Mouse (Mus musculus) cerebellum, adult 9-10 months (tissue): ENCODE measurements around the gene Def6.

Experiments used
- DNase-seq: peaks from one replicate; pipeline ENCODE4 v3.0.0; 2022

Def6 gene

DNA sequence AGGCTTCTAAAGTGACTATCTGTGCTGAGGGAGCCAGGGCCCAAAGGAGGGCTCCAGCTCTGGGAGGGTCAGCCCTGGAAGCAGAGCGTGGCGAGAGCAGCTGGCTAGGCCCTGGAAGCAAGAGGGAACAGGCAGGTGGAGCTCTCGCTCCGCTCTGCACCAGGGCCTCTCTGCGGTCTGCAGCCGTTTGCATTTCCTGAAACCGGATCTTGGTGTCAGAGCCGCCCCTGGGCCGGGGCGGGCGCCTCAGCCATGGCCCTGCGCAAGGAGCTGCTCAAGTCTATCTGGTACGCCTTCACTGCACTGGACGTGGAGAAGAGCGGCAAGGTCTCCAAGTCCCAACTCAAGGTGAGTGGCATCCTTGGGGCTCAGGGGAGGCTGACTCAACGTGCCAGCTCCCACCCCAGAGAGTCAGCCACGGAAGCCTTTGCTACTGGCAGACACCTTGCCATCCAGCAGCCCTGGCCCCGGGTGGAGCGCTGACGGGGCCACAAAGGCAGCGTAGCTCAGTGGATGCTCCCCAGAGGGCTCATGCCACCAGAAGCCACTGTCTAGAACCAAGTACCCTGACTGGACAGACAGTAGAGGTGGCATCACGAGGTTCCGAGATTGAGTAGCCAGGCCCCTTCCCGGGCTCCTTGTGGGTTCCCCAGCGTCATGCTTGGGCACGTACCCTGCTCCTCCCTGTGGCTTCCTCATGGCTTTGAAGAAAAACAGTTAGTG, at the start of gene Def6:
Gene Def6 (plus strand): TSS at position 188 of the 723 bp plus-strand sequence.
- DNase-seq, result no peak

- DNase-seq, result no peak
Measured at GRCm38 (mm10) chr17:28160361-28160760, 47.2 kb upstream of the Def6 start.

GRCm38 (mm10) chr17:28161310-28161881, 46.2 kb upstream of the Def6 start:
- DNase-seq, result no peak

- DNase-seq, result peak; percentile 75
Measured at GRCm38 (mm10) chr17:28163666-28164065, 43.9 kb upstream of the Def6 start.

DNA sequence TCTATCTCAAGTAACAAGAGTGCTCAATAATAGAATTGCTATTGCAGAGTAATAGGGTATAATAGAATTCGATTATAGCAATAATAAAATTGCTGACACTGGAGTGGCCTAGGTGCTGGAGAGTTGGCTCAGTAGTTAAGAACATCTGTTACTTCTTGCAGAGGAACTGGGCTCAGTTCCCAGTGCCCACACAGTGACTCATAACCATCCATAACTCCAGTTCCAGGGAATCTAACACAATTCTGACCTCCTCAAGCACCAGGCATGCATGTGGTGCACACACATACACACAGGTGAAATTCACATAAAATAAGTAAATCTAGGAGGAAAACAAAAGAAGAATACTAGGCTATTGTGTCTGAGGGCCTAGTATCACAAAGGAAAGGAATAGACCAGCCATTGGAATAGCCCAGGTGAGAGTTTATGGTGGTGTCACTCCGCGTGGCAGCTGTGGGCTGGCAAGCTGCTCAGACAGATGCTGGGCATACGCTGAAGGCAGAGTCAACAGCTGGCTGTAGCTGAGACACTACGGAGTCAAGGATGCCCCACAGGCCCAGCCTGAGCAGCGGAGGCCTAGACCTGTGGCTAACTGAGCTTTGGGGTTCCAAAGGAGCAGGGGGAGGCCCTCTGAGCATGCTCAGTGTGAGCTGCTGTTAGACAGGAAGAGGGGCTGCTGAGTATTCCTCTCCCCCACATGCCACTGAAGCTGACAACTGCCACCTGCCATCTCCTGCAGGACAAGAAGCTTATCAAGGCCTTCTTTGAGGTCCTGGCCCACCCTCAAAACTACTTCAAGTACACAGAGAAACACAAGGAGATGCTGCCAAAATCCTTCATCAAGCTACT, 36.9 kb upstream of the Def6 start:
- DNase-seq, result no peak

DNA sequence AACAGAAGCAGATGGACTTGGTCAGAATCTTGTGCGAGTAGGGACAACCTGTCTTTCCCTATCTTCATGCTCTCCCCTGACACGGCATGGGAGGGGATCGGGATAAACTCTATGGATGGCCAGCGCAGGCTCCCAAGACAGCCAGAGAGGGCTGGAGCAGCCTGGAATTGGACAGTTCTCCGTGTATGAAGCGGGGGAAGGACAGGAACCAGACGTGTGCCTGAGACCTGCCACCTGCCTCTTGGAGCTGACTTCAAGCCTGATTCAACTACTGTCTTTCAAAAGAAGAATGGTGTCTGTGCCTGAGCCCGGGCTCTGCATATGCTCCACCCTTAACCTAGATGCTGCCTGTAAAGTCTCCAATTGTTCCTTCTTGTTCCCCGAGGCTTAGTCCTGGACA, 34.9 kb upstream of the Def6 start:
- DNase-seq, result no peak

DNA sequence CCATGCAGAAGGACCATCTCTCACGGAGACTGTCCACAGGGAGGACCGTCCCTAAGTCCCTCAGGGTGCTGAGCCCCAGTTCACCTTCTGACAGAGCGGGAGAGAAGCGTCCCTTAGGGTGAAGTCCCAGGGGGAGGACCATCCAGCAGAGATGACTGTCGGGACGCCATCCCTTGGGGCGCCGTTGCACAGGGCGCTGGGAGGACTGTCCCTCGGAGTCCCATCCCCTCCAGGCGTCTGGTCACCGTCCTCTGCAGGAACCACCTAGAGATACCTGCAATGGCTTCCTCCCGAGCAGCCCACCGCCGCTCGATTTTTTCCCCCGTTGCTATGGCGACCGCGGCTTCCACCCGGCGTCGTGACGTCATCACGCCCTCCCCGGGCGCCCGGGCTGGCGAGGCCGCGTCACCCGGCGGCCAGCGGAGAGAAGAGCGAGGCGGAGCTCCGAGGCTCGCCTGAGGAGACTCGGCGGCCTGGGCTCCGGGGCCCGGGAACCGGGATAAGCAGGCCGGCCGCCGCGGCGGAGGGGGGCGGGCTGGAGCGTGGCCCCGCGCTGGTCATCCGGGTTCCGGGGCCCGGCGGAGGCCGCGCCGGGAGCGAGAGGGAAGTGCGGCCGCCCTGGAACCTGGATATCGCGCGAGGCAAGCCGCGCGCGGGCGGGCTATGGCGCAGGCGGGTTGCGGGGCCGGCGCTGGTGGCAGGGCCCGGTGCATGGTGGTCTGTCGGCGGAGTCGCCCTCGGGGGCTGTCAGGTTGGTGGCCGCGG, 30.6 kb upstream of the Def6 start, which contains the start of gene Zfp523:
Gene Zfp523 (plus strand): TSS at position 355 of the 765 bp plus-strand sequence.
- DNase-seq, result peak; percentile 90

- DNase-seq, result peak; percentile 54
Measured at GRCm38 (mm10) chr17:28177540-28178046, 30.0 kb upstream of the Def6 start.

DNA sequence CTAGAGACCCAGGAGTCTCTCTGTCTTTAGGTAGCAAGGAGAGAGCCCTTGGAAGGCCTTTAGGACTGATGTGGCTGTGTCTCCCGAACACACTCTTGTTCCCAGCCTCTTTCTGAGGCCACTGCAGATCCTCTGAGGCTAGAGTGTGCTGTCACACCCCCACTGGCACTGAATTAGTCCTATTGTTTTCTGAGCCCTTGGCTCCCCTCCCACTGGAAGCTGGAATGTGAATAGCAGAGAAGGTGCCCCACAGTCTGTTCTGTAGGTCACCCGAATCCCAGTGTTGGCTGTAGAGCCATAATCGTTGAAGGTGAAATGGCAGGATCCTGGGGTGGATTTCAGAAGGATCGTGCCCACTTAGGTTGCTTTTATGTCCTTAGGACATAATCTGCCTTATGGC, 27.2 kb upstream of the Def6 start:
- DNase-seq, result no peak

GRCm38 (mm10) chr17:28180783-28181544, 26.6 kb upstream of the Def6 start:
- no peak for DNase-seq

DNA sequence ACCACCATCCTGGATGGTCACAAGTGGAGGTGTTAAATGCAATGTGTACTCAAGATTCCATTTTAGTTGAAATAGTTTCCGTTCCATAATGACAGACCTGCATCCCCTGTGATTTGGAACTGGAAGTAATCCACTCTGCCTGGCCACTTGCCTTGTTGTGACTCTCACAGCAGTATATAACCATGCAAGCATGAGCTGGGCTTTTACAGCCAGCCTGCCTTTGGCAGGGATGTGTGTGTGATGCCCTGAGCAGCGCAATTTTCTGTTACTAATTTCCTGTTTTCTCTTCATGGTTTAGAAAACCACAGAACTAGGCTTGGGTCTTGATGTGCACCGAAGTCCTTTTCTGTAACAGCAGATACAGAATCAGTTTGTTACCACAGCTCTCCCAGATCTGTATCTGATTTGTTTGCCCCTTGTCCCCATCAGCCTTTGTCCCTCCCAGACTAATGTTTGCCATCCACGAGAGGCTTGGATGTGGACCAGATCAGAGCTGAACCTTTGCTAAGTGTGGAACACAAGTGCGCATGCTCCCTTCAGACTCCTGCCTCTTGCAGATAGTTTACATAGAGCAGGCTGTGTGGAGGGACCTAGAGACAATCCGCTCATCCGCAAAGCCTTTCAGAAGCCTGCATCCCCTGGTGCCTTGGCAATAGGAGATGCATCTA, 22.5 kb upstream of the Def6 start:
- DNase-seq, result no peak

GRCm38 (mm10) chr17:28188313-28188712, 19.3 kb upstream of the Def6 start:
- DNase-seq, result no peak

GRCm38 (mm10) chr17:28192754-28193153, 14.8 kb upstream of the Def6 start:
- DNase-seq, result no peak

DNA sequence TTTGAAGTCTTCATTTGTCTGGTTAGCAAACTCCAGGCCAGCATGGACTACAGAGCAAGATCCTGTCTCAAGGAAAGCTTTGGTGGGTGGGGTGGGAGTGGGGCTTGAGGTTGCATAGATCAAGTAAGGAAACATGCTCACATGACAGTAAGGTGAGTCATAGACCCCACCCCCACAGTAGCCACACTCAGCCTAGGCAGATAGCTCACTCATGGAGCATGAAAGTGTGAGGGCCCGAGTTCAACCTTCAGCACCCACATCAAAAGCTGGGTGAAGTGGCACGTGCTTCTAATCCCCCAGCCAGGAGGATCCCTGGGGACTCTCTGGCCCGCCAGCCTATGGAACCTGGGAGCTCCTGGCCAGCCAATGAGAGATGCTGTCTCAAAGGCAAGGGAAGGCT, 14.0 kb upstream of the Def6 start:
- DNase-seq, result no peak

GRCm38 (mm10) chr17:28195033-28195432, 12.5 kb upstream of the Def6 start:
- DNase-seq, result no peak

DNA sequence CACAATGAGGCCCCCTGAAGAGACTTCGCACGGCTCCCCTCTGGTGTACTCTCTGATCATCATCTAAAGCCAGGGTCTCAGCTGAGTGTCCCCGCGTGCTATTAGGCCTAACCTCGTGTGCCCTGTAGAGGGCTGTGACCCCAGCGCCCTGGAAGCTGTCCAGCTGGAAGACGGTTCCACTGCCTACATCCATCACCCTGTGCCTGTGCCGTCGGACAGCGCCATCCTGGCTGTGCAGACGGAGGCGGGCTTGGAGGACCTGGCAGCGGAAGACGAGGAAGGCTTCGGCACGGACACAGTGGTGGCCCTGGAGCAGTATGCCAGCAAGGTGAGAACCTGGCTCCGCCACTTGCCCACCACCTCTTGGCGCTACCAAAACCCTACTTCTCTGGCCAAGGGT, 9.9 kb upstream of the Def6 start:
- no peak for DNase-seq

GRCm38 (mm10) chr17:28201982-28202381, 5.6 kb upstream of the Def6 start:
- DNase-seq, result no peak

DNA sequence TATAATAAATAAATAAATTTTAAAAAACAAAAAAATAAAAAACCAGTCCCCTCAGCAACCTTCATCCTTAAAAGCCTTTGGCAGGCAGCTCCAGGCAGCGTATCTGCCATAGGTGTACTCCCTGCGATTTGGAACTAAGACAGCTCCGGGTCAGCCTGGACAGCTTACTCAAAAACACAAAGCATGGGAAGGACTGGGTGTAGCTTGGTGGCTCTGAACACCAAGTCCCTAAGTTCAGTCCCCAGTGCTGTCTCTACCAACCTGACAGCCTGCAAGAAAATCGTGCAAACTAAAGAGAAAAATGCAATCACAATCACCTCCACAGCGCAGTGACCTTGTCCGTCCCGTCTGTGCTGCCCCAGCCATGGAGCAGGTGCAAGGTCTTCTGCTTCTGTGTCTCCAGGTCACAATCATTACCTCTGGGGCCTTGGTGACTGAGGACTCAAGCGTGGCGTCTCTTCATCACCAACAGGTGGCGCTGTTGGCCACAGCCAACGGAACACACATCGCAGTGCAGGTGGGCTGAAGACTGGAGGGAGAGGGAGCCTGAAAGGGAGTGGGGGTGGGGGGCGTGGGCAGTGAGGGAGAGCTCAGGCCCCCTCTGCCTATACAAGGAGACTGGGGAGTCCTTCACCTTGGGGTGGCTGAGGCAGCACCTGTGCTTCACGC, 3.4 kb upstream of the Def6 start:
- DNase-seq, result no peak

DNA sequence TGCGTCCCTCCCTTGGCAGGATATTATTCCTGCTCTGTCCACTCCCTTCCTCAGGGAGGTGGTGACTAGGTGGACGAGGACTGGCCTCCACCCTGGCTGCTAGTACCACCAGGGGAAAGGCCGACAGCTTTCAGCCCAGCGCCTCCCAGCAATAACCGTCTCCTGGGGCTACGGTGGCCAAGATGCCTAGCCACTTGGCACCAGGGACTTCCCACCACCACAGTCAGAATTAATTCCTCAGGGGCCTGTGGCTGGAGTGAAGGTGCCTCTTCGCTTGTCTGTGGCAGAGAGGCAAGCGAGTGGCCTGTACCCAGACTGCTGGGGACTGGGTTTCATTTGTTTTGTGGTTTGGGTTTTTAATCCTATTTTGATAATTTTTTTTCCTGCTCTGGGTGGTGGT, 2.1 kb upstream of the Def6 start:
- no peak for DNase-seq

DNA sequence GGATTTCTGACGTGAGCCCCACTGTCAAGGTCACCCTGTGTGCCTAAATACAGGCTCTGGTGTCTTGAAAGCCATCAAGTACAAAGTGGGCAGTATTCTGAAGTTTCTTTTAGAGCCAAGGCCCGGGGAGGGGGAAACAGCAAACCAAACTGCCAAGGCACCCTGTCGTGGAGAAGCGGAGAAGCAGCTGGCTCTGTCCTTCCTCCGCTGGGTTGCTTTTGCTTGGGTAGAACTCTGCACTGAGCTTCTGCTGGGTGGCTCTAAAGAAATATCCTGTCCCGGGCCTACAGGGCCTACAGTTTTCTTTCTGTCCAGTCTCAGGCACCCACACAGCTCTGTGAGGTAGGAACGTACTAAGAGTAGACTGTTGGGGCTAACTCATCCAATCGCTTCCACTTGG, 486 bp upstream of the Def6 start:
- no peak for DNase-seq

DNA sequence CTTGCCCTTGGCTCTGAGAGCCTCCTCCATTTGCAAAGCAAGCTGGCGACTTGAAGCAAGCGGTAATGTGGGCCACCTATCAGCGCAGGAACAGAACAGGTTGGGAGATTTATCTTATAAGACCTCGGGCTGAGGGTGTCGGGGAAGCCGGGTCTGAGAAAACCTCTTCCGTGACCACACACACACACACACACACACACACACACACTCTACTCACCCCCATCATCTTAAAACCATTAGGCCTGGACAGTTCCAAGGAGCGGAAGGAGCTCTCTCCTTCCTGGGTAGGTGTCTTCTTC, 685 bp downstream of the Def6 start:
- DNase-seq, result no peak
